Mouse (Mus musculus): ENCODE measurements around the gene Zfp511.

Zfp511 gene

GRCm38 (mm10) chr7:140036281-140037170 is at the start of gene Zfp511, which contains the start of gene Tubgcp2:
Gene Zfp511 (plus strand): TSS chr7:140036391.
Gene Tubgcp2 (minus strand): TSS chr7:140036669.
- DNase-seq (ENCODE audit: low spot score) = peak; percentile 95

DNA sequence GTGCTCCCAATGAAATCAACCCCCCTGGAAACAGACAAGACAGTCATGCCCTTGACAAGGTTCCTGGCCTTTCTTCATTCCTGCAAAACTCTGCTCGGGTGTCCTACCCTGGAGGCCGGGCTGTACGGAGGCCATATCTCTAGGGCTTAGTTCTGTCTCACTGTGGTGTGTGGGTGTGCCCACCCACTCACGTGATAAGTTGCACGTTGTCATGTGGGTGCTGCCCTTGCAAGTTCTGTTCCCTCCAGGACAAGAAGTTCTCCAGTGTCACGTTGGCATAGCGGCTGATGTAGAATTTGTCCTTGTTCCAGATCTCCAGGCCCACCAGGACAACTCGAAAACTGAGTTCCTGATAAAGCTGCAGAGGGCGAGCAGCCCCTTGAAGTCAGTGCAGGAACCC is 47.9 kb upstream of the Zfp511 start:
- no peak for DNase-seq (ENCODE audit: low spot score)

DNA sequence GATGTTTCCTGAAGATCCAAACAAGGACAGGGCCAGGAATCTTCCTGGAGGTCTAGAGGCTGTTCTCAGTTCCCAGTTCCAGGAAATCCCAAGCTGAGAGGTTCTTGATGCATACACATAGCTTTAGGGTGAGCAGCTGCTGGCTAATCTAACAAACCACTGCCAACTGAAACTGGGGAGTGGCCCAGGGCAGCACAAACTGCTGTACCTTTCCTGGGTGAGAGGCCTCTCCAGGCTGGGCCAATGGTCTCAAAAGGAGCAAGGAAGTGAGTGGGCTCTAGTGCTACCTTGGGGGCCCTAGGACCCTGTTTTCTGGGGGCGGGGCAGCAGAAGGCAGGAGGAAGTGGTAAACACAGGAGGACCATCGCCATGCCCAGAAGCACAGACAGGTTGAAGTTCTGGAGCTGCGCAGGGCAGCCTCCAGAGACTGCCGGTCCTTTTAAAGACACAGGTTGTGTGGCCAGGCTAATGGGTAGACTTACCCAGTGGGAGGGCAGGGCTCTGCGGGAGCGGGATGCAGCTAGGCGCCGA is 45.3 kb upstream of the Zfp511 start:
- no peak for DNase-seq (ENCODE audit: low spot score)

GRCm38 (mm10) chr7:139992406-139992805 is 43.8 kb upstream of the Zfp511 start, which contains the start of gene Adam8:
Gene Adam8 (minus strand): TSS chr7:139992562.
- no peak for DNase-seq (ENCODE audit: low spot score)

GRCm38 (mm10) chr7:139993532-139993931 is 42.7 kb upstream of the Zfp511 start:
- no peak for DNase-seq (ENCODE audit: low spot score)

DNA sequence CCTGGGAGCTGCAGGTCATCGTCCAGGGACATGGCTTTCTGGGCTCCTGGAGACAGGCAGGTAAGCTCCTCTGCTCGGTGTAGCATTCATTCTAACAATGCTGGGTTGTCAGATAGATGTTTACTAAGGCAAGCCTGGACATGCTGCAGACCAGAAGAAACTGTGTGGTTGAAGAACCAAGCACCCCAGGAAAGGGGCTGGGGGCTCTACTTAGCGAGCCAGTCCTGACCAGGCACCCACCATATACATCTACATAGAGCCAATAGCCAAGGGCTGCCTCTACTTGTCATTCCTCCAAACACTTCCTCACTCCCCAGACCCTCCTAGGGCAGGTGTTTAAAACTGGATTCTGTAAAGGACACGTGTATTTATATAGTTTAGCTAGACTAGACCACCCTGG is 42.0 kb upstream of the Zfp511 start:
- DNase-seq (ENCODE audit: low spot score) = no peak

DNA sequence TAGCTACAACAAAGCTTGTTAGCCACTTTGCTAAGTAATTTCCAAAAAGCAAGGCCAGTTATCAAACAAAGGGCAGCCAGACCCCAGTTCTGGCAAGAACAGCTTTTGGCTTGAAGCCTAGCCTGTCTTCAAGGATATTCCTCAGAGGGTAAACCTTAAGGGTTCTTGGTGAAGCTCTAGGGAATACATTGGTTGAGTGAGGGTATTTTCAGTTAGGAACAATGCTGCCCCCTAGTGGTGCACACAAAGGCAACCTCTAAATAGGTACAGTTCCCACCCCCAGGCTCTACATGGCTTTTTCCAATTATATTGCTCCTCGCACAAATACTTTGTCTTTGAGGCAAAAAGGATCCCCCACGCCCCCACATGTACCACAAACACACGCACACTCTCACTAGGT is 41.5 kb upstream of the Zfp511 start:
- peak; percentile 52 for DNase-seq (ENCODE audit: low spot score)

- no peak for DNase-seq (ENCODE audit: low spot score)
Measured at GRCm38 (mm10) chr7:139998691-139999350, 37.4 kb upstream of the Zfp511 start.

GRCm38 (mm10) chr7:140001086-140001740 is 35.0 kb upstream of the Zfp511 start:
- DNase-seq (ENCODE audit: low spot score) = no peak

DNA sequence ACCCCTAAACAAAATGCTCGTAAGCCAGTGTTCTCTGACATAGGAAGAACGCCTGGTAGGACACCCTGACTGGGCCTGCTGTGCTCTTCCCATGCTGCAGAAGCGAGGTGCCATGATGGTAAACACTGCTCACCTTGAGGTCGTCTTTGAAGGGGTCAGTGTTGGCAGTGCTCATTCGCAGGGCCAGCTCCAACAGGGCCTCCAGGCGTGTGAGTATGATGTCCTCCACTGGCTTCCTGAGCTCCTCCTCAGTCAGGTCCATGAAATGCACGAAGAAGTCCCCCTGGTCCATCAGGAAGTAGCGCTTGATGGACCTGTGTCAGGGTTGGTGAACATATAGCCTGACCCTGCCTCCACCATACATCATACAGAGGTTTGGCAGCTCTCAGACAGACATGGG is 31.5 kb upstream of the Zfp511 start:
- DNase-seq (ENCODE audit: low spot score) = no peak

DNA sequence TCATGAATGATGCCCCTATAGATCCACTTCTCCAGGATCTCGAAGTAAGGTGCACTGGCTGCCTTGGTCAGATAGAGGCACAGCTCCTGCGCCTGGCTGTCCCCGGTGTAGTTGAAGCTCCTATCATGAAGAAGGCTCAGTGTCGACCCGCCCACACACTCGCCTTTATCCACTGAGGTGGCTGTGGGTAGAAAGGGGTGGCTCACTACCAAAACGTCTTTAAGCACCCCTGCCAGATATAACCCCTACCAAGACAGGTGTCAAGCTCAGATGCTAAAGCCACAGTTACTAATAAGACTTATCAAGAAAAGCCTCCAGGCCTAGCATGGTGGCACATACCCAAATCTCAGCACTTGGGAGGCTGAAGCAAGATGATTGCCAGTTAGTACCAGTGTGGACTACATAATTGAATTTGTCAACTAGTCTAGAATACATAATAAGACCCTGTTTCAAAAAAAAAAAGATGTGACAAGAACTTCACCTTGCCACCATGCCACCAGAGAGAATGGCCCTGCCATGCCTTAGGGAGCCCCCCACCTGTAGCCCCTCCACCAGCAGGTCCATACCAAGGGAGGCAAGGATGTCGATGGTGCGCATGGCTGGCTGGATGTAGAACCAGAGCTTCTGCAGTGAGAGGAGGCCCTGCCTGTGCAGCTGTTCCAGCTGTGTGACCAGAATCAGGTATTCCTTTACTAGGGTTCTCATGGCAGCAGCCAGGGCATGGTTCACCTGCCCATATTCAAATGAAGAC is 29.2 kb upstream of the Zfp511 start:
- DNase-seq (ENCODE audit: low spot score) = no peak

DNA sequence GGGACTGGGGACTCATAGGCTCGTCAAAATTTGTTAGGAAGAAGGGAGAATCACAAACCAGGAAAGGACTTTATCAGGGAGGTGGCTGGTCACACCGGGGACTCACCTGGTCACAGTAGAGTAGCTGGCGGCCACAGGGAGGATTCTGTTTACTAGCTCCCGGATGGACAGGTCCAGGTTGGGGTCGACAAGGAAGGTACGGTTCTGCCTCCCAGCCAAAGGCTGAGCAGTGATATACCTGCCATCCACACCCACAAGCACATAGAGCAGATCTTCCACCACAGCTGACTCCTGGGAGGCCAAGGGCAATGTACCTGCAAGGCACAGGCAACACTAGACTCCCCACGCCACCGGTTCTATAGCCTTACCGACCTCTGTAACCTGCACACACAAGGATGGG is 28.4 kb upstream of the Zfp511 start:
- DNase-seq (ENCODE audit: low spot score) = no peak

- DNase-seq (ENCODE audit: low spot score) = no peak
Measured at GRCm38 (mm10) chr7:140011336-140011735, 24.9 kb upstream of the Zfp511 start.

DNA sequence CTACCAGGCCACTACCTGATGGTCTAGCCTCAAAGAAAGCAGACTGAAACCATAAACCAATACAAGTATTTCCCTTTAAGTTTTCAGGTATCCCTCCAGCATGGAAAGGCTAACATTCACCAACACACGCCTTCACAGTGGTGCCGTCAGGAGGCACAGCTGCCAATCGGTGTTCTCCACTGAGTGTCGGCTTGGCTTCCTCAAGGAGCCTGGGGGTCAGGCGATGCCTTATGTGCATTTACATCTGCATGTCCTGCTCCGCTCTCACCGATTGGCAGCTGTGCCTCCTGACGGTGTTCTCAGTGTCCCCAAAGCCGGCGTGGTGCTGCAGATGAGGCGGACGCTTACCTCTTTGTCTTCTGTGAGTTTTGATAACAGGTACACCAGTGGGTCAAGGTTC is 4.4 kb upstream of the Zfp511 start:
- DNase-seq (ENCODE audit: low spot score) = no peak

DNA sequence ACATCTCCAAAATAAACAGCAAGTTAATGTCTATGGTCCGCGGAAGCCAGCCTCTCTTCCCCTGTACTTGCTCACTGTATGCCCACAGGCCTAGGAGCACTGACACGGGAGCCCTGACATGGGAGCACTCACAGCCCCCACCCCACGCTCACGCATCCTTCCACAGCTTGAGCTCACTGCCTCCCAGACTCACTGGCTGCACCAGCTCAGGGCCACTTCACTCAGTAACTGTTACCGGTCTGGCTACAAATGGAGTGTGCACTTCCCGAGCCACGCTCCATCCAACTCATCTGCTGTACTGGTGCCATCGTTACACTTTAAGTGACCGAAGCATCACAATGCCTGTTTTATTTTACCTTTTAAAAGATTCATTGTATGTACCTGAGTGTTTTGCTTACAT is 3.8 kb upstream of the Zfp511 start:
- DNase-seq (ENCODE audit: low spot score) = no peak

- no peak for DNase-seq (ENCODE audit: low spot score)
Measured at GRCm38 (mm10) chr7:140033386-140033785, 2.8 kb upstream of the Zfp511 start.

DNA sequence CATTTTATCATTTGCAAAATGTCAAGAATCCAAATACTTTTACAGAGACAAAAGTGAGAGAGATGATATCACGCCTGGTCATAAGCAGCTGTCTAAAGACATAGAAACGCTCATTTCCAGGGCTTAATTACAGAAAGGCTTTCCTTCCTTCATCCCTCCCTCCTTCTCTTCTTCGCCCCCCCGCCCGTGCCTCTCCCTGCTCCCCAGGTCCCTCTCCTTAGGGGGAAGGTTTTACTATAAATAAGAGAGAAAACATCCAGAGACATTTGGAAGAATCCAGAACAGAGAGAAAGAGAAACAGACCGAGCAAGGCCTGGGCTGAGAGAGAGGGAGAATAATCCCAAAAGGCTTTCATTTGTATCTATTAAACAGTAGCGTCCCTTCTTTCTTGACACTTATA is 735 bp upstream of the Zfp511 start:
- no peak for DNase-seq (ENCODE audit: low spot score)

DNA sequence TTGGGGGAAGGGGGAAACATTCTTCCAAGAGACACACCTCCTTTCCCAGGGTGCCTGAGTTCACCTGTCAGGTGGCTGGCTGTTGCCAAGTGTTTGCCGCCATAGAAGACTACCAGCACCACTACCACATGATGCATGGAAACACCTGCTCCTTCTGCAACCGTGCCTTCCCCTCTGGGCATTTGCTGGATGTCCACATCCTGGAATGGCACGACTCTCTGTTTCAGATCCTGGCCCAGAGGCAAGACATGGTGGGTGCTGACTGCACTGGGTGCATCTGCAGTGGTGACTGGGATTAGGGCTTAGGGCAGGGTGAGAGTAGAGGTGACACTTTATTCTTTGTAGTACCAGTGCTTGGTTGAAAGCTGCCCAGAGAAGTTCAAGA is 972 bp downstream of the Zfp511 start:
- no peak for DNase-seq (ENCODE audit: low spot score)

DNA sequence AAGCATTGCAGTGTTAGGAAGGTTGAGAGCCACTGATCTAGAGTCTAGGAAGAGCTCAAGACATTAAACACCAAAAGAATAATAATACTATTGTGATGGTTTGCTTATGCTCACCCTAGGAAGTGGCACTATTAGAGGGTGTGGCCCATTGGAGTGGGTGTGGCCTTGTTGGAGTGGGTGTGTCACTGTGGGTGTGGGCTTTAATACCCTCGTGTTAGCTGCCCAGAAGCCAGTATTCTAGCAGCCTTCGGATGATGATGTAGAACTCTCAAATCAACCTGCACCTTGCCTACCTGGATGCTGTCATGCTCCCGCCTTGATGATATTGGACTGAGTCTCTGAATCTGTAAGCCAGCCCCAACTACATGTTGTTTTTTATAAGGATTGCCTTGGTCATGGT is 6.5 kb downstream of the Zfp511 start:
- no peak for DNase-seq (ENCODE audit: low spot score)

GRCm38 (mm10) chr7:140045546-140045945 is 9.4 kb downstream of the Zfp511 start:
- DNase-seq (ENCODE audit: low spot score) = no peak

- DNase-seq (ENCODE audit: low spot score) = no peak
Measured at GRCm38 (mm10) chr7:140047811-140048311, 11.7 kb downstream of the Zfp511 start.
